Mouse (Mus musculus) CD8-positive naive resting alpha-beta T cell, adult 2 months (primary cell): ENCODE results near the gene Gm8271.
"Not testable (repeated sequence)": the region's sequence is repeated elsewhere in the genome, so short reads cannot be mapped to it uniquely, and the experiment has no call there.

Experiments used
- DNase-seq, 2 experiments: peaks; one replicate each; pipeline ENCODE4 v3.0.0; 2022; ENCODE audit warnings: low read depth in 2 of 2, low spot score in 2 of 2

Gm8271 gene

DNA sequence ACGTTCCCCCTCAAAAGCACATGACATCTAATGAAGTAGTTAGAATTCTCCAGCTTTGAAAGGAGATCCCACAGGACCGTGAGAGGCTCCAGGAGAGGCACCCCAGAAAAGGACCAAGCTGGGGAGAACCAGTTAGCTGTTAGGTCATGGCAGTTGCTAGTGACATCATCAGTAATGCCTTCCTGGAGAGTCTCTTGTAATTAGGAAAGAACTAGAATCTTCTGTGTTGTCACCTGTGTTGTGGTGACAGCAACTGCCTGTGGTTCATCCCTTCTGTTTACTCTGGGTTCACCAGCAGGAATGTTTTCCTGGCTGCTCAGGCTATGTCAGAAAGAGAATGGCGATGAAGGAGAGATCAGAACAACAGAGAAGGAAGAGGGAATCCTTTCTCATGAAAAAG lies at the start of gene Gm8271:
Gene Gm8271, plus strand, starts transcription at position 301 of the 400 bp plus-strand sequence.
- DNase-seq, result not testable (repeated sequence)

DNA sequence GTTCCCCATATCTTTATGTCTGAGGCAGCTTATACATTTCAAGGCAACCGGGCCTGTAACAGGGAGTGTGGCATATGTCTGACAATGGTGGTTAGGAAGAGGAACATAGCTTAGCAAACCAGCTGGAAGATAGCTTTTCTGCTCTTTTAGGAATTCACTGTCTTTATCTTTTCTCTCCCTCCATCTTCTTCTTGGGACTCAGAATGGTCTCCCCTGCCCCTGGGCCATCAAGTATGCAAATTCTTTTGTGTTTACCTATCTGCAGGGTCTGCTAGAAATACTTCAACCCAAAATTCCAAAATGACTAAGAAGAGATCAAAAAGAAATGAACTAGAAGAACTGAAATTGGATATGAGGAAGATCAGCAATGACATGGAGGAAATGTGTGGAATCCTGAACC lies 21.4 kb upstream of the Gm8271 start, which contains the start of gene Gm3317:
Gene Gm3317, plus strand, starts transcription at position 301 of the 400 bp plus-strand sequence.
- not testable (repeated sequence) for DNase-seq
